Mouse (Mus musculus) adipocyte (in vitro differentiated cells): Measurements from ENCODE around the gene Dhrs1.

Experiments
- DNase-seq: peaks from one replicate; pipeline ENCODE4 v3.0.0-alpha.2; 2016; ENCODE audit warnings: low spot score

Dhrs1 gene

DNA sequence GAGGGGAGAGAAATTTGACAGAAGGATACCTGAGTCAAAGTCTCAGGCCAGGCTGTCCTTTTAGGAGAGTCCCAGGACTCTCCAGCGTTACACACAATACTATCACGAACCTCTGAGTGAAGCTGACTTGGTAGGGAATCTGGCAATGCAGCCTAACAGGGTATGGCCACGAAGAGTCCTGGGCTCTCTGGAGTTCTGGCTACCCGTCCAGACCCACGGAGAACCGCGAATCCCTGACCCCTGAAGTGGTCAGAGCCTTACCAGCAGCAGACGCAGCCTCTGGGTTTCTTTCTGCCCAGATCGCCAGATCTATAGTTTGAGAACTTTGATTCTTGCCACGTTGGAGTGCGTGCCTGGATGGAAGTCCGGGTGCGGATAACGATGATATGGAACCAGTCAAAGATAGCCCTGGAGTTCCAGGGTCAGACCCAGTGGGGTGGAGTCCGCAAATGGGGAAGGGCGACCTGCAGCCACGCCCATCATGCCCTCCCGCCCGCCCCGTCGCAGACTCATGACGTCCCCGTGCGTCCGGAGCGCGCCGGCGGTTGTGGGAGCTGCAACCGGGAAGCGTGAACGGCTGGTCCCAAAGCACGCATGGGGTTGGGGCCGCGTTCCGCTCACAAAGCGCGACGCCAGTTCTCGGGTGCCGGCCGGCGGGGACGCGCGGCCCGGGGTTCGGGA lies at the start of gene Dhrs1, which contains the start of gene Nop9:
TSS of gene Dhrs1 (minus strand) at position 511 of the 681 bp plus-strand sequence.
TSS of gene Nop9 (plus strand) at position 514 of the 681 bp plus-strand sequence.
- DNase-seq: peak; percentile 74

DNA sequence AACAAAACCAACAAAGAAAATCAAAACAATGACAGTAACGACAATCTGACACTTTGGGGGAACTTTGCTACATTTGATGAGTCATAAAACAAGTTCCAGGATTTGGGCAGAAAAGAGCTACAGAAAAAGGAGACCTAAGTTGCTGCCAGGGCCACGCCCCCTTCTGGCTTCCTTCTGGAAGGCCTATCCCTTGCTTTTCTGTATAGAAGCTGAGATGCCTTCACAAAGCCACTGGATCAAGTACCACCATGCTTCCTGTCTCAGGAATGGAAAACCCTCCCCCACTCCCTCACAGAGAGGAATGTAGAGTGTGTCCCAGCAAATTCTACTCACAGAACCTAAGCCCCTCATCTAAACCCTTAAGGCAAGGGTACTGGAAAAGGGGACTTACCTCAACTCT lies 48.5 kb upstream of the Dhrs1 start:
- peak; percentile 91 for DNase-seq

DNA sequence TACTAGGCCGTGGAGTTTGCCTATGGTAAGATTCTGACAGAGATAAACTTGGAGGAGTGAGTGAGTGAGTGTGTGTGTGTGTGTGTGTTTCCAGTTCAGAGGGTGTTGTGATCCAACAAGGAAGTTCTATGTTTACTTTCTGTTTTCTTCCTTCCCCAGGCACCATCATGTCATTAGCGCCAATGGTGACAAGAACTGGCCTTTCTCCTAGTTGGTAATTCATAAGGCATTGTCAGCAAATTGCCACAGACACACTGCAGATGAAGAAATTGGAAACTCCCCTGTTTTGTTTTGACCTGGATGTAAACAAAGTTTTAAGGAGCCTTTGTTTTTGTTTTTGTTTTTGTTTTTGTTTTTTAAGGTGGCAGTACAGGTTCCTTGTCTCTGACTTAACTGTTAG lies 48.0 kb upstream of the Dhrs1 start:
- peak; percentile 88 for DNase-seq

DNA sequence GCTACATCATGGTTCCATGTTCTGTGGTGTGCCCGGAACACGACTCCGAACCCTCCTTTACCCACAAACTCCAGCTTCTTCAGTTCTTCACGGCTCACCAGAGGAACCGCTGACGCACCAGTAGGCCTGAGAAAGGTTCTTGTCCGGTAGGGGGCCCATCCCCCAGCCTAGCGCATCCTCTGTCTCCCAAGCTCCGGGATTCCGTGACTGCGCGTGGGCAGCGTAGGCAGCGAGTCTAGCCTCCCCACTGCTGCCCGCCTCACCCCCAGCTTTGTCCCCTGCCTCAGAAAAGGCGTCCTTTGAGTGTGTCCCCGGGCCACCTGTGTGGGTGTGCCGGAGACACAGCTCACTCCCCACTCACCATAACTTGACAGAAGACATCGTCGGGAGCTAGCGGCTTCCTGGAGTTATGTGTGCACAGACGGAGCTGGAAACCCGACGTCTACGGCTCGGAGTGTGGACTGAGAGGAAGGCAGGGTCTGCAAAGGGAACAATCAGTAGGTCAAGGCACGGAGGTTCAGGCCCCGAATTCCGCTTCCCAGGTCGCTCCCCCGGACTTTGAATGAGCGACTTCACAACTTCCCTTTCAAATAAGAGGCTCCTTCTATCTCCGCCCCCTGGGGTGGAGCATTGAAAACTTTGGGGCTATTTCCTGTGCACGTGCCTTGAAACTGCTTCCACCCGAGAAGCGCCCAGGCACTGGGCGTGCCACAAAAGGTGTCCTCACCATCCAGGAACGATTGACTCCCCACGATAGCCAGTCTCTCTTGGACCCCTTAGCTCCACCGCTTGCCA lies 43.0 kb upstream of the Dhrs1 start, which contains the start of gene Ripk3:
TSS of gene Ripk3 (minus strand) at position 610 of the 795 bp plus-strand sequence.
- no peak for DNase-seq

DNA sequence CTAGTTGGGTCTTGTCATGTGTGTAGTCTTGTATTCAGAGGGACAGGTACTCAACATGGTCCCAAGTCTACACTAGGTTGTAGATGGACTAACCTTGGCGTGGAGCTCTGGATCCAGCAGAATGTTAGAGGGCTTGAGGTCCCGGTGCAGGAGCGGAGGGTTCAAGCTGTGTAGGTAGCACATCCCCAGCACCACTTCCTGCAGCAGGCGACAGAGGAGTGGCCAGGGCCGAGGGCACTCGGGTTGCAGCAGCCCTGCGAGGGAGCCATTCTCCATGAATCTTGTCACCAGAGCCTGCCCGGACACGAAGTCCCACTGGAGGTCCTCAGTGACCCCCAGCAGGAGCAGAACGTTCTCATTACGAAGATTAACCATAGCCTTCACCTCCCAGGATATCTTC lies 42.2 kb upstream of the Dhrs1 start:
- DNase-seq: no peak

DNA sequence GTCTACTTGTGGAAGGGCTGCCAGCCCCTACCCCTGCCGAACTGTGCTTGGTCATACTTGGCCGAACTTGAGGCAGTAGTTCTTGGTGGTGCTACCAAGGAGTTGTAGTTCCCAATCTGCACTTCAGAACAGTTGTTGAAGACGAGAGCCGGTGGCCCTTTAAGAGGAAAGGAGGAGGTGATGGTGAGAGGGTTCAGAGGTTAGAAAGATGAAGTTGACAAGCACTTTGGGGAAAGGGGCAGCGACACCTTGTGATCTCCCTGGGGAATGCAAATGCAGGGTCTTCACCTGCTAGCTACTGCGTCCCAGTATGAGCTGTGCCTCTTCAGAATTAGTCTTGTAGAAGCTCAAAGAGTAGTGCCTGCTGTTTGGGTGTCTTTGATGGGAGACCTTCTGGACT lies 39.7 kb upstream of the Dhrs1 start:
- no peak for DNase-seq

DNA sequence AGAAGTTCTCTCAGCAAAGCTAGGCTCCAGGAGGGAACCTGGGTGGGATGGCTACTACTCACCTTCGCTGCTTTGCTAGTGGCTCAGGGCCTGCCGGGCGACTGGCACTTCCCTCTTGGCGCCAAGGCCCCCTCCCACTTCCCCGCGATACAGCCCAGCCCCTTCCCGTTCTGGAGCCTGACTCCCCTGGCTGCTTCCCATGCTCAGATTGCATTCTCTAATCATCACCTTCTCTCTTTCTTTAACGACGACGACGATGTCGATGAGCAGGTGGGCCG lies 38.4 kb upstream of the Dhrs1 start, which contains the start of gene Adcy4:
TSS of gene Adcy4 (minus strand) at position 138 of the 278 bp plus-strand sequence.
- no peak for DNase-seq

DNA sequence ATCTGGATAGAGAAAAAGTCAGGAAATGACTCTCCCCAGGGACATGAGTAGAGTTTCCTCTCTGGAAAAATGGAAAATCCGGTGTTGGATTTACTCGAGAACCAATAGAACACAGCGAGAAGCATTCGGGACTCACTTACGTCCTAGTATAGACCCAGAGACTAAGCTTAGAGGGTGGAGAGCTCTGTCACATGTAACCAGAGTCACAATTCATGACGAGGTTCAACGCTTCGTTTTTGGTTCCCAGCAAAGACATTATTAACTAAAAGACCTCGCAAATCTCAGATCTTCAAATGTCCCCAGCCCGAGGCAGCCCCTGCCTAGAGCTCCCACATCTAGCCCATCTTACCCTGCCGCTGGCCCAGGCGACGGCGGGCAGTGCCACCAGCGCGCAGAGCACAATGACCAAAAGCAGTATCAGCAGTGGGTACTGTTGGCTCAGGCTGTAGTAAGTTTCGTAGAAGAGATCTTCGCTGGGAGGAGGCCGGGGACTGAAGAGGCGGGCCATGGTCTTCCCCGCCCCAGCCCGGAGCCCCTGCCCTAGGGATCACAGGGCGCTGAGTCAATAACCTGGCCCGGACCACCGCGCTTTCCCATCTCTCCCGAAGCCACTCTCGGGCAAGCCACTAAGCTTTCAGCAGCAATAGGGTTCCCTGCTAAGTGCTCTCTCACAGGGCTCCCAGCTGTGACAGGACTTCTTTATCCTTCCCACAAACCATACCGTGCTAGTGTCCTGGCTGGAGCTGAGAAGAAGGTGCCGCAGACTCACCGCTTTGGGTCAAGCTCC lies 37.9 kb upstream of the Dhrs1 start:
- peak; percentile 39 for DNase-seq

DNA sequence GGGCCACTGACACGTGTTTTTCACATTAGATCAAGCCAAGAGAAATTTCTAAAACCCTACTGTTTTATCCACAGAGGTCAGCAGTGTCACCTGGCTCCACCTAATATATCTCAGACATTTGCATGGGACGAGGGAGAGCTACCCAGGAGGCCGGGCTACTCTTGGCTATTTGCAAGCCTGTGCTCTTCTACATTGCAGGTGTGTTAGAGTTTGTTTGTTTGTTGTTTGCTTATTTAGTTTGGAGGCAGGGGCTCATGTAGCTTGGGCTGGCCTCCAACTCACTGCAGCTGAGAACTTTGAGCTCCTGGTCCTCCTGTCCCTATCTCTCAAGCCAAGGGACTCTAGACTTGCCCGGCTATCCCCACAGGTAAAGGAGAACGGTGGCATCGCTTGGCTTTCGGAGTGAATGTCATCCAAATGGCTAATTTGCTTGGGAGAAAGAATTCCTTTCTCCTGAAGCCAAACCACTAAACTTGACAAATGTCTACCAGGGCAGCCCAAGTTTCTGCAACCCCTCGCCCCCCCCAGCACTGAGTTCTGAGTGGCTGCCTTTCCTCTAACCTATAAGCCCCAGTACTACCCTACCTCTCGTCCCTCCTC lies 37.0 kb upstream of the Dhrs1 start:
- no peak for DNase-seq

DNA sequence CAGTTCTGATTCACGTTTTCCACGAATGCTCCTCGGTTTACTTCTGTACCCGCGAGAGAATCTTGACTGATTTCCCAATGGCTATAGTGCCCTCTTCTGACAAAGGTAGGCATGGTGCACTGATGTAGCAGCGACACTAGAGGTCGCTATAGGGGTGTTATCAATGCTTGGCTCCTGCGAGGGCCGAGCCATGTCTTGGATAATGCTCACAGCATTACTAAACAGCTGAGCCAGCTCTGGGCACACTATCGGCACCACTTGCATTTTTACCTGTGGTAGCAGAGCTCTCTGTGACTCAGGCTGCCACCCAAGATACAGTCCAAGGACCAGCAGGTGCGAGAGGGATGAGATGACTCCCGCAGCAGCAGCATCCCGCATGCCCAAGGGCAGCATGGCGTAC lies 35.8 kb upstream of the Dhrs1 start:
- DNase-seq: peak; percentile 83

DNA sequence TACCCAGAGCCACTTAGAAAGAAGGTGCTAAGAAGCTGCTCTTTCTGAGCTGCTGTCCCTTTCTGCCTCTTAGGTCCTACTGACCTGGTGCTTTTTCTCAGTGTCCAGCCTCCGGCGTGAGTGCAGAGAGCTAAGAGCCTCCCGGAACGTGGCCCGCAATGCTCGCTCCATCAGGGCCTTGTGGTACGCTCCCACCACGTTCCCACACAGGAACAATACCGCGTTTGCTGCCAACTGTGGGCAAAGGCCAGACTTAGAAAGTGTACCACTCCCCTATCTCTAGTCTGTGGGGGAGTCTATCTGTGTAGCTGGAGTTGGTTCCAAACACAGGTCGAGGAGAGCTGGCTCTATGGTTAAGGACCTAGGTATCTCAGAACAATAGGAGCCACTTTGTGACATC lies 35.2 kb upstream of the Dhrs1 start:
- DNase-seq: no peak

DNA sequence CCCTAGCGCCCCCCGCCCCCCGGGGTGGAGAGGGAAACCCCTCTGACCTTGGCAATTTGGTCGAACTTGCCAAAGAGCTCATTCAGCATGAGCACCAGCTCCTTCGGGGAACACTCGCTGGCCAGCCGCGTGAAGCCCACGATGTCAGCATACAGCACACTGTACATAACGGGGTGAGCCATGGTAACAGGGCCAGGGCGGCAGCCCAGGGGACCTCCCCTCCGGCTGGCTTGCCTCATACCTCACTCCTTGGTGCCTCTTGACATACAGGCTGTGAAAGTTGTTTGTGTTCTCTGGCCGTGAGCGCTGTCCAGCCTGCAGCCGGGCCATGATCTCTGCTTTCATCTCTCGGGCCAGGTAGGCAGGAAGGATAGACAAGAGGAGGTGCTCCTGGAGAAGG lies 34.2 kb upstream of the Dhrs1 start:
- no peak for DNase-seq

DNA sequence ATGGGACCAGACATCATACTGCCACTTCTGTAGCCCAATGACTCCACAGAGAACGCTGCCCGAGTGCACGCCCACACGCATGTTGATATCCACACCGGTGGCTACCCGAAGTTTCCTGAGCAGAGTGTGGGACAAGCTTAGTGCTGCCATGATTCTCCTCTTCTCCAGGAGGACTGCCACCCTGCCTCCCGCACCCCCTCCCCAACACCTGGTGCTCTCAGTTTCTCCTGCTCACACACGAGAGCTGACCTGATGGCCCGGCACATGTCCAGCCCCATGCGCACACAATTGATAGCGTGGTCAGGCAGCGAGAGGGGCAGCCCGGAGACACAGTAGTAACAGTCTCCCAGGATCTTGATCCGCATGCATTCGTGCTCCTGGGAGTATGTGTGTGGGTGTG lies 33.2 kb upstream of the Dhrs1 start:
- DNase-seq: no peak

DNA sequence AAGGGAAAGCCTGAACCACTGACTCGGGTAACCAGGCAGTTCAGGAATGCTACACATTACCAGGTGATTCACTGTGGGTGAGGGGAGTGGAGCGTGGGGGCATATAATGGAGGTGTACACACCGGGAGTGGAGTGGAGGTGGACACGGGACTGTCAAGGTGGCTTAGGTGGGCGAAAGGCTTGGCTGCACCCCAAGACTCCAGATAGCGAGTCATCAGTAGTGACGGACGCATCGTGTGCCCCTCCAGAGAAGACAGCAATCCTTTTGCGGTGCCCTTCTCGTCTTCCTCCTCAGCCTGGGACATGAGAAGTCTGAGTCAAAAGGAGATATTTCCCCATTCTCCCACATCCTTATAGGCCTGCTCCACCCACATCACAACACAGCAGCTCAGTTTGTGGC lies 32.3 kb upstream of the Dhrs1 start:
- DNase-seq: no peak

DNA sequence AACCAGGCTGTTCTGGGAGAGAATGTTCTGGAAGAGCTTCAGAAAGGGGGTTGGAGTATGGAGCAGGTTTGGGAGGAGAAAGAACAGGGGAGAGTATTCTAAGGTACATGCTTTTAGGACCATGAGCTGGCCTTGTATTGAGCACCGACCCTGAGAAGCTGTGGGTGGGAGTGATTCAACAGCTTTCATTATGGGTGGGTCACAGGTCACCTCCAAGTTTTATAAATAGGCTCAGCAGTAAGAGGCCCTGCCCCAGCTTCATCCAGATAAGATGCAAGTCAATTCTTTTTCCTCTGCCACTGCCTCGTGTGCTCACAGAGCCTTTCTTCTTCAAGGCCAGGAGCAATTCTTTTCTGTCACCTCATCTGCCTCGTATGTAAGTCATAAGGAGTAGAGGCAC lies 31.7 kb upstream of the Dhrs1 start:
- DNase-seq: no peak

DNA sequence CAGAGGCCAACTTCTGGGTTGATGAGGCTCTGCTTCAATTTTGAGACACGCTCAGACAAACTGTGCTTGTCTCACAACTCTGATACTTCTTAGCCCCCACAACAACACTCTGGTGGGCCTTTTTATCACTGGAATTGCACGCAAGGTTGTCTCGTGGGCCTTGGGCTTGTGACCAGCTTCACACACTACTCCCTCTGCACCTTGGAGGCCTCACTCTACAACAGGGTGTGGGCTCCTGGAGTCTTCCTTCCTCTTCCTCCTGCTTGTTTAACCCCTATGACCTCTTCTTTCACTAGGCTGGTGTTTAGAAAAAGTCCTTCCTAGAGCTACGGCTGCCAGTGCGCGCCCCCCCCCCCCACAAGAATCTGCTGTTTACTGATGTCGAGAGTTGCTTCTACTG lies 31.2 kb upstream of the Dhrs1 start:
- no peak for DNase-seq

DNA sequence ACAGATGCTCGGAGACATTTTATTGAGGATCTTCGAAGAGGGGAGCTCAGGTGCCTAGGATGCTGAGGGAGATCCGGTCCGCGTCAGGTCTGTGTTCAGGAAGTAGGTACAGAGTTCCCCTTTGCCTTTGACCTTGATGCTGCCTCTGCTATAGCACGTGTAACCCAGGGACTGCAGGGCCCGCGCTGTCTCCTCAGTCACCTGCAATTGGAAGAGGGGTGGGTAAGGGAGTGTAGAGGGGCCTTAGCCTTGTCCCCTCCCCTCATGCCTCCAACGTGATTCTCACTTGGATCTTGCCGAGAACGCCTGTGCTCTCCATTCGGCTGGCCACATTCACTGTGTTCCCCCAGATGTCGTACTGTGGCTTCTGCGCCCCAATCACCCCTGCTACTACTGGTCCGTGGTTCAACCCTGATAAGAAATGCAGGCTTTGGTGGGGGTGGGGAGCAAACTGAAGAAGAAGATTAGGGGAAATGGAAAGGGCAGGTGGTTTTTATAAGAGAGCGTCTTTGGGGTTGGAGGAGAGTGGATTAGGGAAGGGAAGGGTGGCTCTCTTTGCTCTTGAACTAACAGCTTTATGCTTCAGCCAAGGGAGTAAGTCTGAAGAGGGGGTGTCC lies 23.7 kb upstream of the Dhrs1 start:
- DNase-seq: no peak

DNA sequence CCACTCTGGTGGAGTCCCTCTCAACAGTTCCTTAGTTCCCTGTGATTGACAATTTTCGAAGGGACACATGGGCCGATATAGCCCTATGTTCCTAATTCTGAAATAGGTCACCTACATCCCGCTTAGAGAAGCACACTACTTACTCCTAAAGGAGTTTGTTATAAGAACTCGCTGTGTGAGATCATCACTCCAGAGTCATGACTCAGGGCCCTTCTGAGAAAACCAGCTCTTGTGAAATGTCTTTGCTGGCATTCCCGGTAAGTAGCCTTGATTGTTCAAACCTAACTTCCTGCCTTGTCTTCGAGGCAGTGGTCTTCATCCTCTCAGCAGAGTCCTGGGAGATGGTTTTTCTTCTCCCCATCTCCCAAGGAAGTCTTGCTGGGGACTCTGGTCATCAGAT lies 23.1 kb upstream of the Dhrs1 start:
- DNase-seq: no peak

DNA sequence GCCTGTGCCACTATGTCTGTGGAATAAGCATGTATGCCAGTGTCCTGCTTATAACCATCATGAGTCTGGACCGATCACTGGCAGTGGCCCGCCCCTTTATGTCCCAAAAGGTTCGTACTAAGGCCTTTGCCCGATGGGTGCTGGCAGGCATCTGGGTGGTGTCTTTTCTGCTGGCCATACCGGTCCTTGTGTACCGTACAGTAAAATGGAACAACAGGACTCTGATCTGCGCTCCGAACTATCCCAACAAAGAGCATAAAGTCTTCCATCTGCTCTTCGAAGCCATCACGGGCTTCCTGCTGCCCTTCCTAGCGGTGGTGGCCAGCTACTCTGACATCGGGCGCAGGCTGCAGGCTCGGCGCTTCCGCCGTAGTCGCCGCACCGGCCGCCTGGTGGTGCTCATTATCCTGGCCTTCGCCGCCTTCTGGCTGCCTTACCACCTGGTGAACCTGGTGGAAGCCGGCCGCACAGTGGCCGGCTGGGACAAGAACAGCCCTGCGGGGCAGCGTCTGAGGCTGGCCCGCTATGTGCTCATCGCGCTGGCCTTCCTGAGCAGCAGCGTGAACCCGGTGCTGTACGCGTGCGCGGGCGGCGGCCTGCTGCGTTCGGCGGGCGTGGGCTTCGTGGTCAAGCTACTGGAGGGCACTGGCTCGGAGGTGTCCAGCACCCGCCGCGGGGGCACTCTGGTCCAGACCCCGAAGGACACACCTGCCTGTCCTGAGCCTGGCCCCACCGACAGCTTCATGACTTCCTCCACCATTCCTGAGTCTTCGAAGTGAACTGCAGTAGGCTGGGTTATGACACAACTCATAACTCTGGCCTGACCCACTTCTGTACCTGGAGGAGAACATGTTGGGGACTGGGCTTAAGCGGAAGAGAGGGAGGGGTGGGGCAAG lies 22.3 kb upstream of the Dhrs1 start:
- DNase-seq: no peak

DNA sequence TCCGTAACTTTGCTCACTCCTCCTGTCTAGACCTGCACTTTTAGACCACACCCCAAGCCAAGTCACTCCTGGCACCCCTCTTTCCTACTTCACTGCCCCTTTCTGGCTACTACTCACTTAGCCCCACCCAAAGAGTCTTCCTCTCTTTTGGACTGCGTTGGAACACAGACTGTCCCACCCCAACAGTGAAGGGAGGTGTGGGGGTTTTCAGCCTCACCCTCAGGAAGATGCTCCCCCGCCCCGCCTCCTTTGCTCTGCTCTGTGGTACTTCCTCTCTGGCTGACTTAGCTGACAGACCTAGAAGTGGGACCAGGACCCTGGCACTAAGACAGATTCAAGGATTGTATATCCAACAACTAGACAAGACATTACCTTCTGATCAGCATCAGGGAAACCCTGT lies 20.2 kb upstream of the Dhrs1 start, which contains the start of gene Ltb4r1:
TSS of gene Ltb4r1 (plus strand) at position 267 of the 400 bp plus-strand sequence.
- no peak for DNase-seq

DNA sequence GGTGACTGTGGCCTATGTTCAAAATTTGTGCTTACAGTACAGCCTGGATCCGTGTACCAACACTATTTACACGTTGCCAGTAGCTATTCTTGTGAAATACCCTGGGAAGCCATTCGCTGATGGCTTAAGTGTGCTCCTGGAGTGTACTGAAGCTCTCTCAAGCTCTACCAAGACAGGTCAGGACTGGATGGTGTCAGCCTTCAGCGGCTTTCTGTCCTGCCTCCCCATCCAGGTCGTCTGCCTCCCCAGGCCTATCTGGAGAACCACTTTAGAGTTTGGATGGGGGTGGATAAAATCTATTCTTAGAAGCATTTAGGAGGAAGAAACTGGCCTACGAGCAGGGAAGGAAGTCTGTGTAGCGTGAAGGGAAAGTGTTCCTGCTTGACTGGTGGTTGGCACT lies 17.7 kb upstream of the Dhrs1 start:
- peak; percentile 35 for DNase-seq
